Mouse (Mus musculus): Measurements from ENCODE around the gene Efhc2. TPM values are rescaled to one million over a fixed set of nuclear protein-coding genes. Genes with fewer than 3 reads are reported as not detected.

The Efhc2 gene
- 1.1 to 2.4 TPM (median 1.4 TPM) in 3 replicates for total RNA-seq (2017)

DNA sequence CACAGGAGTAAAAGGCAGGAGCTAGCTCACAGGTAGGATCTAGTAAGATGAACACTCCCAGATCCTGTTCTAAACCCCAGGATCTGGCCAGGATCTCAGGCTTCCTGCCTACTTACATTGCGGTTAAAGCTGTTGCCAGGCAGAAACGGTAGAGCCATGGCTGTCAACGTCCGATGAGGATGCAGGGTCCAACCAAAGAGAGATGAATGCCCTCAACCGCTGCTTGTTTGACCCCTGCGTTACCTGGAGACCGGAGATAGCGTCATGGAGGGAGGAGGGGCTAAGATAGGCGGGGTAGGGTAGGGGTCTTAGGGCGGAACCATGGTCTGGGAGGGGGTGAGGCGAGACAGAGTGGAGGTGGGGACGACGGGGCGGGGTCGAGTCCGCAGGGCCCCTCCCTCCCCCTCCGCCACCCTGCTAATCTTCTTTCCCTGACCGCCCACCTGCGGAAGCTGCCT, at the start of gene Efhc2:
TSS of gene Efhc2 (minus strand) at position 243 of the 458 bp plus-strand sequence.
- no peak for ATAC-seq (replicated peaks; ENCODE audit: insufficient number of reproducible peaks, low FRiP score, low TSS enrichment, poor library complexity, severe bottlenecking)

DNA sequence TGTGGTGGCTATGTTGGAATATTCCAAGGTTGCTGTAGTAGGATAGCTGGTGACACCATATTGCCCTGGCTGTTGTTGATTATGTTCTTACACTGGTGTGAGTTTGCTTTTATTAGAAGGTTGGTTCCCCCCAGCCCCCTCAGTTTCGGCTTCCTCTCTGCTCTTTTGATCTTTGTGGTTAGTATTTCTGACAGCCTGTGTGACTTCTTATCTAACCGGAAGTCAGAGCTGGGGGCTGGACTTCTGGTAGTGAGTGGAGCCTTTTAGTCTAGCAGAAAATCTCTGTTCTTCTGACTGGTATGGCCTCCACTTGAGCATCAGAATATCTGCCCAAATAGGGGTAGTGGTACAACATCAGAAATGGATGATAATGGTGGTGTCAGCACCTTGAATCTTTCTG, 45.9 kb upstream of the Efhc2 start:
- ATAC-seq (replicated peaks; ENCODE audit: insufficient number of reproducible peaks, low FRiP score, low TSS enrichment, poor library complexity, severe bottlenecking), result no peak

DNA sequence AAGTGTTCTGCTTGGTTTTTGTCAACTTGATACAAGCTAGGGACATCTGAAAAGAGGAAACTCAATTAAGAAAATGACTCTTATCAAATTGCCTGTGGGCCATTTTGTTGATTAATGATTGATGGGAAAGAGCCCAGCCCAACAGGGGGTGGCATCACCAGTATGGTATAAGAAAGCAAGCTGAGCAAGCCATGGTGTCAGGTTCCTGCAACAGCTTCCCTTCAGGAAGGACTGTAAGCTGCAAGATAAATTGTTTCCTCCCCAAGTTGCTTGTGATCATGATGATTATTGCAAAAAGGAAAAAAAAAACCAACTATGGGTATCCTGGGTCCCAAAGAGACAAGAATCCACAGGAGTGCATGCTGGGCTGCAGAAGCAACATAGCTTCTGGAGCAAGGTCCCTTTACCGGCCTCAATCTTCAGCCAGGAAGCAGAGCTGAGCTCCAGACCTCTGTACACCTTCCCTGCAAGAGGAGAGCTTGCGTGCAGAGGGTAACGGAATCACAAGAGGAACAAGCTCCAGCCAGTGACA, 18.8 kb downstream of the Efhc2 start:
- no peak for ATAC-seq (replicated peaks; ENCODE audit: insufficient number of reproducible peaks, low FRiP score, low TSS enrichment, poor library complexity, severe bottlenecking)

DNA sequence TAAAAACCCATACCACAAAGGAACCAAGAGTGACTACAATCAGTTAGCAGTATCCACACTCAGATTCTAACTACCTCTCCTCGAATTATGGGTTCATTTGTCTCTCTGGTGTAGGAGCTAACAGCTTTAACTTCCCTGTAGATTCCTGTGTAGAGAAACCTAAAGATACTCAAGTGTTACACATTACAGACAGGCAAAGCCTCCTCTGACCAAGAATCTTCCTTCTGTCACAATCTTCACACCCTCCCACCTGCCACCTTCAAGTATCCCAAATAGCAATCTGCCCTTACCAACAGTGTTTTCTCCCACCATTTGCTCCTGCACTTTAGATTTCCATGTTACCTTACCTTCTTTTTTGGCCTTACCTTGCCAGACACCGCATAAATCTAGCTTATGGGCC, 35.3 kb downstream of the Efhc2 start:
- no peak for ATAC-seq (replicated peaks; ENCODE audit: insufficient number of reproducible peaks, low FRiP score, low TSS enrichment, poor library complexity, severe bottlenecking)

DNA sequence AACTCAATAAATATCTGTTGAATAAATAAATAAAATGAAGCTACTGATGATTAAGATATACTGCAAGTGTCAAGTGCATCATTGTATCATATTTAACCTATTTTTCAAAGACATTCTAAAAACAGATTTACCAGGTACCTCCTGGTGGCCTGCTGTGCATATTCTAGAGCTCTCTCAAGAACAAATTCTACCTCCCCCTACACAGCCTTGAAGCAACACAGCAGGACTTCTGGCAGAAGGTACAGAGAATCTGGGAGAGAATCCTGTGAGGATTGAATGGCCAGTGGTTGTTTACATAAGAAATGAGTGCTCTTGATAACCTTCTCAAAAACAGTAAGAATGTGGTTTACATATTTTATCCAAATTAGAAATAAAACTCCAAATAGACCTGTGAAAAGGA, 94.0 kb downstream of the Efhc2 start:
- no peak for ATAC-seq (replicated peaks; ENCODE audit: insufficient number of reproducible peaks, low FRiP score, low TSS enrichment, poor library complexity, severe bottlenecking)

DNA sequence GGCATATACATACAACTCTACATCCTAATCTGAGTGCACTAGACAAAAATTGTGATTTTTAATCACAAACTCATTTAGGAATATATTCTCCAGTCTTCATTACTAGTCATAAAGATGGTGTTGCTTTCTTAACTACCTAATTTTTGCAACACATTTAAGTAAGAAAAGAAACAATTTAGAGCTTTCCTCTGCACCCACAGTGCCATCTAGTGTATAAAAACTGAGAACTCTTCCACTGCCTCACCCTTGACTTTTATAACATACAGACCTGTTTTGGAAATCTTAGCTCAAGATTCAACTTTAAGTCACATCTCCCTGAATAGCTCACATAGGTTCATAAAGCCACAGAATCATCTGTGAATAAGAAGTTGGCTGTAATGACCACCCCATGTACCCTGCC, 101.7 kb downstream of the Efhc2 start:
- no peak for ATAC-seq (replicated peaks; ENCODE audit: insufficient number of reproducible peaks, low FRiP score, low TSS enrichment, poor library complexity, severe bottlenecking)

DNA sequence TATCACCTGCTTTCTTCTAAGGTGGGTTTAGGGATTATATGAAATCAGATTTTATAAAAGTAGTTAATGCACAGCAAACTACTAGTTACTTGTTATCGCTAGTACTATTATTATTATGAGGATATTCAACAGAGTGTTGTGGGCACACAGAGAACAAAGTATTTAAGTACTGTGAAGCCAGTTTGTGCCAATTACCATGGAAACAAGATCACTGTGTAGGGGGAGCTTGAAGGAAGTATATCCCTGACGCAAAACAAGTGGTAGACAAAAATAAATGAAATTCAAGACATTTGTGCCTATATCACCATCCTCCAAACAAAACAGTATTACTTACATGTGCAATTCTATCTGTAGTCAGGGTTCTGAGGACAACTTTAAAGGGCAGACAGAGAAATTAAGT, 105.7 kb downstream of the Efhc2 start:
- ATAC-seq (replicated peaks; ENCODE audit: insufficient number of reproducible peaks, low FRiP score, low TSS enrichment, poor library complexity, severe bottlenecking), result no peak

DNA sequence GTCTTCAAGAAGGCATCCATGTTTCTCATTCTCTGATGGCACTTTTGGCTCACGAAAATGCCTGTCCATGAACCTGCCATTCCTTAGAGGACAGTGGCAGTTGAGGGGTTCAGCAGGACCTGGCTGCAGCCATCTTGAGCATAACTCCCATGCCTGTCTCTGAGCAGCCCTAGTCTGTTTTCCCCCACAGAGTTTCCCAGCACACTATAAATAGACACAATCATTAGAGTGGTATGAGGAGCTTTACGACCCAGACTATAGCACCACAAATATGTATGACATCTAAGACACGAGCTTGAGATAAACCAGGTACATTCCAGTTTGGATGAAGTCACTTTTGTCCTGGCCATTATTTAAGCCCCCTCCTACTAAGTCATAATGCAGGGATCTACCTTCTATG, 143.4 kb downstream of the Efhc2 start:
- no peak for ATAC-seq (replicated peaks; ENCODE audit: insufficient number of reproducible peaks, low FRiP score, low TSS enrichment, poor library complexity, severe bottlenecking)

DNA sequence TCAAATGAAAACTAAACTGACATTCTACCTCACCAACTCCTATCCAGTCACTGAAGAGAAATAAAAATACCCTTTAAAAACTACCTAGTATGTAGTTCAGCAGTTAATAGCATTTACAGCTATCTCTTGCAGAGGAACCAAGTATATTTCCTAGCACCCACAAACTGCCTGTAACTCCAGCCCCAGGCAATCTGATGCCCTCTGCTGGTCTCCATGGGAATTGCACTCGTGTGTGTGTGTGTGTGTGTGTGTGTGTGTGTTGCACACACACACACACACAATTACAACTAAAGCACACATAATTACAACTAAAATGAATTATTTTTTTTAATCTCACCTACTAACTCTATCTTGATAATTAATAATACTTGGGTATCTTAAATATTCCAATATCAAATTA, 153.5 kb downstream of the Efhc2 start:
- no peak for ATAC-seq (replicated peaks; ENCODE audit: insufficient number of reproducible peaks, low FRiP score, low TSS enrichment, poor library complexity, severe bottlenecking)
